9 mouse cellular contexts compared by ENCODE assay signal in the genomic region with DNA sequence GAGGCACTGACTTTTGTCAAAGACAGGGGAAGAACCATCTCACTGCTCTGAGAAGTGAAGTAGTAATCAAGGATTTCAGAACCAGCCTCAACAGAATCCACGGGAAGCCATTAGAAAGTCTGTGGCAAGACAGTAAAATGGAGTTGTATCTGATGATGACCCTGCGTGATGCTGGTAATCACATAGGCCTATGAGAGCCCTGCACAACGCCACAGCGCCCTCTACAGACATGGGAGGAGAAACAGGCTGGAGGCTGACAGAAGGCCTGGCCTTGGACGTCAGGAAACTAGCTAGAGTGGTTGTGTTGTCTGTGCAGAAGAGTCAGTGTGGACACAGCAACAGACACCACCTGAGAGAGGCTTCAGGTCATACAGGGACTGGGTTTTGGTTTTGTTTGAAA. TPM values are rescaled to one million over a fixed set of nuclear protein-coding genes. Genes with fewer than 3 reads are reported as not detected.
DNase-seq lines count a peak whose midpoint lies in the region; ATAC-seq and TF ChIP-seq lines count a peak whose summit lies in the region.
"Had no signal": no experiment of that assay in that cellular context is flagged by ENCODE, and none has a peak within 500 bp of the region (broad histone marks: within the 10 kb centered on the region; RNA-seq: fewer than 3 reads in every experiment).

No protein-coding gene starts in this region.

- no peaks in the 10 kb centered on the region for H3K4me1 ChIP-seq in kidney, adult 2 months (ENCODE audit: control insufficient read depth, insufficient read depth, low read length)
- H3K4me1 ChIP-seq in ES-Bruce4 (ENCODE audit: control insufficient read depth, insufficient read depth, low read length) = no peaks in the 10 kb centered on the region
- no peaks in the 10 kb centered on the region for H3K4me1 ChIP-seq in embryonic facial prominence, embryonic 10.5 days
- H3K4me1 ChIP-seq: midbrain, embryonic 12.5 days had no signal

- H3K9me3 ChIP-seq in ES-Bruce4 (replicated peaks; ENCODE audit: control insufficient read depth, insufficient read depth, low read length, poor library complexity, severe bottlenecking) = no peaks in the 10 kb centered on the region
- no peaks in the 10 kb centered on the region for H3K9me3 ChIP-seq in embryonic facial prominence, embryonic 10.5 days
- H3K9me3 ChIP-seq: midbrain, embryonic 12.5 days had no signal

- no peak for TF ChIP-seq POLR2A in kidney, adult 2 months (IDR thresholded peaks at IDR 0.05; ENCODE audit: low read depth, low read length)
- TF ChIP-seq POLR2A in ES-Bruce4 (IDR thresholded peaks at IDR 0.05; ENCODE audit: insufficient read depth, low read length) = no peak

- WGBS in kidney, adult 2 months = 32% methylated on average over 5 of the region's 5 CpGs
- 31% methylated on average over 5 of the region's 5 CpGs for WGBS in embryonic facial prominence, embryonic 10.5 days

- TF ChIP-seq EP300 in ES-Bruce4 (IDR thresholded peaks at IDR 0.05; ENCODE audit: insufficient read depth, low read depth, low read length) = no peak

- H3K27me3 ChIP-seq in kidney, adult 2 months (replicated peaks; ENCODE audit: control insufficient read depth, insufficient read depth, low read length) = no peaks in the 10 kb centered on the region
- no peaks in the 10 kb centered on the region for H3K27me3 ChIP-seq in ES-Bruce4 (ENCODE audit: control insufficient read depth, insufficient read depth, low read length, poor library complexity, severe bottlenecking)
- no peaks in the 10 kb centered on the region for H3K27me3 ChIP-seq in embryonic facial prominence, embryonic 10.5 days (replicated peaks; ENCODE audit: low read depth, poor library complexity, severe bottlenecking)
- H3K27me3 ChIP-seq: midbrain, embryonic 12.5 days had no signal

- peak; percentile 86 for TF ChIP-seq CTCF in kidney, adult 2 months (conservative IDR thresholded peaks at IDR 0.05; ENCODE audit: insufficient read depth, insufficient read length, low read depth, low read length)
- peak; percentile 96 for TF ChIP-seq CTCF in ES-Bruce4 (IDR thresholded peaks at IDR 0.05; ENCODE audit: low read depth, low read length)

- ATAC-seq in neutrophil, adult 5-6 weeks (ENCODE audit: extremely low read depth, insufficient number of reproducible peaks, low FRiP score, poor library complexity, severe bottlenecking) = peak; percentile 49; the same call in 1 of the 2 replicates

- H3K36me3 ChIP-seq in kidney, adult 2 months (ENCODE audit: control insufficient read depth, insufficient read depth, low read length) = no peaks in the 10 kb centered on the region
- H3K36me3 ChIP-seq in ES-Bruce4 (ENCODE audit: control insufficient read depth, insufficient read depth, low read length, poor library complexity, severe bottlenecking) = no peaks in the 10 kb centered on the region
- no peaks in the 10 kb centered on the region for H3K36me3 ChIP-seq in embryonic facial prominence, embryonic 10.5 days (replicated peaks)
- H3K36me3 ChIP-seq: midbrain, embryonic 12.5 days had no signal

- H3K9ac ChIP-seq in ES-Bruce4 (ENCODE audit: low read depth, poor library complexity, severe bottlenecking) = no peak overlapping the region
- H3K9ac ChIP-seq: midbrain, embryonic 12.5 days had no signal

- peak; percentile 49 for DNase-seq in kidney, adult 2 months
- no peak for DNase-seq in kidney, adult 11 months
- peak; percentile 87 for DNase-seq in adrenal gland, postnatal 14 days
- peak; percentile 12 for DNase-seq in kidney, postnatal 14 days
- no peak for DNase-seq in embryonic facial prominence, embryonic 10.5 days (ENCODE audit: low spot score)
- no peak for DNase-seq in frontal cortex, postnatal 14 days (ENCODE audit: low spot score in 2 of 2)

- H3K4me3 ChIP-seq in kidney, adult 2 months (ENCODE audit: insufficient read depth, low read depth, low read length) = no peak overlapping the region
- H3K4me3 ChIP-seq in ES-Bruce4 (ENCODE audit: low read depth, low read length) = no peak overlapping the region
- H3K4me3 ChIP-seq in embryonic facial prominence, embryonic 10.5 days = no peak overlapping the region
- H3K4me3 ChIP-seq: midbrain, embryonic 12.5 days had no signal

- H3K27ac ChIP-seq in kidney, adult 2 months (ENCODE audit: insufficient read depth, low read depth, low read length) = no peak overlapping the region
- H3K27ac ChIP-seq in ES-Bruce4 (ENCODE audit: insufficient read depth, low read length) = no peak overlapping the region
- no peak overlapping the region for H3K27ac ChIP-seq in embryonic facial prominence, embryonic 10.5 days (replicated peaks)
- H3K27ac ChIP-seq: midbrain, embryonic 12.5 days had no signal

RNA-seq across cellular contexts. Expression of a gene that starts 8.0 kb away (rescaled TPM):
- 54.5 and 59.4 TPM in 2 replicates for polyA plus RNA-seq in kidney, adult 2 months (2012; rRNA removed)
- 80.8 and 81.1 TPM in 2 replicates for polyA plus RNA-seq in ES-Bruce4 (2011; ENCODE audit: insufficient read depth, insufficient read length, low read depth, missing spikeins)
- 53.3 and 54.3 TPM in 2 replicates for total RNA-seq in adrenal gland, postnatal 14 days (2021)
- total RNA-seq in neutrophil, adult 5-6 weeks (2017) = 51.9 and 56.8 TPM in 2 replicates
- 101 and 103 TPM in 2 replicates for polyA plus RNA-seq in embryonic facial prominence, embryonic 10.5 days (2016; fragmentation: Nextera tagmentation; extraction: Ambion mirVana)

RNA-seq across cellular contexts. Expression of a gene that starts 25.8 kb away (rescaled TPM):
- 1.8 and 2.5 TPM in 2 replicates for polyA plus RNA-seq in kidney, adult 2 months (2012; rRNA removed)
- not detected in 2 replicates for polyA plus RNA-seq in ES-Bruce4 (2011; ENCODE audit: insufficient read depth, insufficient read length, low read depth, missing spikeins)
- total RNA-seq in adrenal gland, postnatal 14 days (2021) = 3.9 and 4.9 TPM in 2 replicates
- total RNA-seq in neutrophil, adult 5-6 weeks (2017) = not detected in 2 replicates
- polyA plus RNA-seq in embryonic facial prominence, embryonic 10.5 days (2016; fragmentation: Nextera tagmentation; extraction: Ambion mirVana) = 1.2 and 1.3 TPM in 2 replicates

RNA-seq across cellular contexts. Expression of a gene that starts 59.0 kb away (rescaled TPM):
- polyA plus RNA-seq in kidney, adult 2 months (2012; rRNA removed) = 14.9 and 19.6 TPM in 2 replicates
- polyA plus RNA-seq in ES-Bruce4 (2011; ENCODE audit: insufficient read depth, insufficient read length, low read depth, missing spikeins) = 15.6 and 15.7 TPM in 2 replicates
- 16.7 and 17.7 TPM in 2 replicates for total RNA-seq in adrenal gland, postnatal 14 days (2021)
- 4.9 and 5.7 TPM in 2 replicates for total RNA-seq in neutrophil, adult 5-6 weeks (2017)
- 6.3 and 7.8 TPM in 2 replicates for polyA plus RNA-seq in embryonic facial prominence, embryonic 10.5 days (2016; fragmentation: Nextera tagmentation; extraction: Ambion mirVana)

Comparison
In these comparisons a context has a peak if more than half of its experiments do, and no peak if none do; other contexts are left out.
1. DNase-seq: peak in kidney, adult 2 months (single experiment), adrenal gland, postnatal 14 days (single experiment) and kidney, postnatal 14 days (single experiment); none in kidney, adult 11 months (single experiment), embryonic facial prominence, embryonic 10.5 days (single experiment) and frontal cortex, postnatal 14 days (0 of 2).